Mouse (Mus musculus): ENCODE data around the gene Zfp637.

Zfp637 gene

GRCm38 (mm10) chr6:117840686-117841510, at the start of gene Zfp637:
Gene Zfp637, plus strand, starts transcription at chr6:117841180.
- TF ChIP-seq GATA4 (IDR thresholded peaks at IDR 0.05; ENCODE audit: insufficient replicate concordance, low read length): no peak; the same call in 1 of the 2 replicates

GRCm38 (mm10) chr6:117795251-117795650, 45.7 kb upstream of the Zfp637 start:
- no peak for TF ChIP-seq GATA4 (IDR thresholded peaks at IDR 0.05; ENCODE audit: insufficient replicate concordance, low read length)

GRCm38 (mm10) chr6:117800824-117801223, 40.2 kb upstream of the Zfp637 start:
- TF ChIP-seq GATA4 (IDR thresholded peaks at IDR 0.05; ENCODE audit: insufficient replicate concordance, low read length): no peak

- no peak for TF ChIP-seq GATA4 (IDR thresholded peaks at IDR 0.05; ENCODE audit: insufficient replicate concordance, low read length)
Observed at GRCm38 (mm10) chr6:117801801-117802200, 39.2 kb upstream of the Zfp637 start.

GRCm38 (mm10) chr6:117807756-117808155, 33.2 kb upstream of the Zfp637 start:
- TF ChIP-seq GATA4 (IDR thresholded peaks at IDR 0.05; ENCODE audit: insufficient replicate concordance, low read length): no peak

- TF ChIP-seq GATA4 (IDR thresholded peaks at IDR 0.05; ENCODE audit: insufficient replicate concordance, low read length): no peak
Observed at GRCm38 (mm10) chr6:117809816-117810215, 31.2 kb upstream of the Zfp637 start.

- no peak for TF ChIP-seq GATA4 (IDR thresholded peaks at IDR 0.05; ENCODE audit: insufficient replicate concordance, low read length)
Observed at GRCm38 (mm10) chr6:117810717-117811116, 30.3 kb upstream of the Zfp637 start.

- no peak for TF ChIP-seq GATA4 (IDR thresholded peaks at IDR 0.05; ENCODE audit: insufficient replicate concordance, low read length)
Observed at GRCm38 (mm10) chr6:117811256-117811655, 29.7 kb upstream of the Zfp637 start.

- no peak for TF ChIP-seq GATA4 (IDR thresholded peaks at IDR 0.05; ENCODE audit: insufficient replicate concordance, low read length)
Observed at GRCm38 (mm10) chr6:117814681-117815080, 26.3 kb upstream of the Zfp637 start.

- TF ChIP-seq GATA4 (IDR thresholded peaks at IDR 0.05; ENCODE audit: insufficient replicate concordance, low read length): no peak
Observed at GRCm38 (mm10) chr6:117817108-117817541, 23.9 kb upstream of the Zfp637 start.

GRCm38 (mm10) chr6:117820327-117820726, 20.7 kb upstream of the Zfp637 start:
- no peak for TF ChIP-seq GATA4 (IDR thresholded peaks at IDR 0.05; ENCODE audit: insufficient replicate concordance, low read length)

- TF ChIP-seq GATA4 (IDR thresholded peaks at IDR 0.05; ENCODE audit: insufficient replicate concordance, low read length): no peak
Observed at GRCm38 (mm10) chr6:117825369-117825768, 15.6 kb upstream of the Zfp637 start.

GRCm38 (mm10) chr6:117828273-117828672, 12.7 kb upstream of the Zfp637 start:
- TF ChIP-seq GATA4 (IDR thresholded peaks at IDR 0.05; ENCODE audit: insufficient replicate concordance, low read length): no peak

GRCm38 (mm10) chr6:117841511-117841955, 553 bp downstream of the Zfp637 start:
- no peak for TF ChIP-seq GATA4 (IDR thresholded peaks at IDR 0.05; ENCODE audit: insufficient replicate concordance, low read length)

GRCm38 (mm10) chr6:117844597-117844996, 3.6 kb downstream of the Zfp637 start:
- TF ChIP-seq GATA4 (IDR thresholded peaks at IDR 0.05; ENCODE audit: insufficient replicate concordance, low read length): no peak

GRCm38 (mm10) chr6:117847772-117848171, 6.8 kb downstream of the Zfp637 start:
- TF ChIP-seq GATA4 (IDR thresholded peaks at IDR 0.05; ENCODE audit: insufficient replicate concordance, low read length): no peak

GRCm38 (mm10) chr6:117848577-117848976, 7.6 kb downstream of the Zfp637 start:
- TF ChIP-seq GATA4 (IDR thresholded peaks at IDR 0.05; ENCODE audit: insufficient replicate concordance, low read length): no peak

Data from liver, adult (tissue).